Mouse (Mus musculus) inflammation-experienced regulatory T-cells, adult 6 months (primary cell): Measurements from ENCODE around the gene Gm20503. TPM values are rescaled to one million over a fixed set of nuclear protein-coding genes. Genes with fewer than 3 reads are reported as not detected.

Experiments
- polyA plus RNA-seq, 3 experiments: library from polyadenylated mRNA; unstranded; fragments of 100-300 nt; shearing (Covaris generic); gene quantifications; one replicate each; pipeline ENCODE4 v1.2.1; 2017

Gm20503 gene
- polyA plus RNA-seq, 3 experiments from 2014 or later, result not detected

Other genes with a start within 250 kb of the Gm20503 start
- gene Olfr267, start 215.5 kb upstream of the Gm20503 start, polyA plus RNA-seq, result not detected
- gene Ecpas, start 90.5 kb upstream of the Gm20503 start, polyA plus RNA-seq, result 10 to 100 TPM; 20.8 to 32.6 (median 31.2) TPM
- gene Zkscan16, start 59.6 kb upstream of the Gm20503 start, polyA plus RNA-seq, result not detected
- under 1 TPM in 2 of 3 experiments, not detected in 1; 0.34 to 0.67 TPM for gene Ptgr1, start 16.1 kb upstream of the Gm20503 start, polyA plus RNA-seq
- gene Dnajc25, start 8.1 kb upstream of the Gm20503 start, polyA plus RNA-seq, result 1 to 10 TPM in 1 of 3 experiments, under 1 TPM in 2; 0.64 to 1.1 (median 0.91) TPM
- gene Gng10, start 31.9 kb downstream of the Gm20503 start, polyA plus RNA-seq, result 100 to 1,000 TPM; 134 to 204 (median 170) TPM
- not detected for gene AI481877, start 135.8 kb downstream of the Gm20503 start, polyA plus RNA-seq
- gene Ugcg, start 186.0 kb downstream of the Gm20503 start, polyA plus RNA-seq, result 10 to 100 TPM in 2 of 3 experiments, 1 to 10 TPM in 1; 8.7 to 20.6 (median 16.4) TPM